Mouse (Mus musculus): Measurements from ENCODE around the gene Gin1. TPM values are rescaled to one million over a fixed set of nuclear protein-coding genes. Genes with fewer than 3 reads are reported as not detected.

The Gin1 gene
- total and polyA plus RNA-seq, 2 experiments from 2014 or later, result 8.1 to 13.6 TPM

DNA sequence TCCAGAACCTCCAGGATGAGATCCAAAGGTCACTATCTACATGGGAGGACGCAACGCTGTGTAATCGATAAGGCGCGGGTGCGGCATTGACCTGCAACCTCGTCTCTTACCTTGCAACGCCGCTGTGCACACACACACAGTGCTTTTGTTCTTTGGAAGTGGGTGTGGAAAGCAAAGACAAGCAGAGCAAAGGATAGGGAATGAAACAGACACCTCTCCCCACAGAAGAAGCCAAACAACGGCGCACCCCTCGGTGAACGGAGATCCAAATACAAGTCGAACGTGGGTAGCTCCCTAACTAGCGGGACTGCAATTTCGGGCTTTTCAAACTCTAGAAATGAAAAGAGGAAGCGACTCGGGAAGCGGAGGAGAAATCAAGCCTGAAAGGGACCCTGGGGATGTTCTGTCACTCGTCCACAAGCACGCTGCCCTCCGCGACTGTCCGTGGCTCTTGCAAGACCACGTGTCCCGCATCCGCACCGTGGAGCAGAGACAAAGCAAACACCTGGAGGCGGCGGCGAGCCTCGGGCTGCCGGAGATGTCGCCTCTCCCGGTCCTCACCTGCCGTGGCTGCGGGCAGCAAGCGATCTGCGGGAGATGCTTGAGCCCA, 573 bp upstream of the Gin1 start:
- no peaks in the 10 kb centered on the region for H3K36me3 ChIP-seq (ENCODE audit: insufficient read depth)
- WGBS, result 0% methylated on average over 40 of the region's 40 CpGs

GRCm38 (mm10) chr1:97771118-97771517, 1.1 kb downstream of the Gin1 start:
- Histone ChIP-seq H3K9me3 (ENCODE audit: low read length) (no peaks in the 10 kb centered on the region), H3K4me1 (ENCODE audit: insufficient read depth) (peaks cover 14% of the 10 kb centered on the region), H3K36me3 (ENCODE audit: insufficient read depth) (no peaks in the 10 kb centered on the region), H3K4me2 (ENCODE audit: low read depth) (peak overlapping the region; percentile 58; the same call in 1 of the 2 replicates), H3K27ac (ENCODE audit: low read depth, low read length) (no peak overlapping the region), H3K27me3 (ENCODE audit: insufficient read depth, low read length) (no peaks in the 10 kb centered on the region), H3K9ac (no peak overlapping the region), H3K4me3 (ENCODE audit: low read depth, low read length) (peak overlapping the region; percentile 96)
- no peak for DNase-seq
- ATAC-seq, result no peak
- WGBS, result 67% methylated on average over 7 of the region's 7 CpGs
- TF ChIP-seq CTCF (IDR thresholded peaks at IDR 0.05; ENCODE audit: low read depth), result no peak

More for the DNA sequence above, 573 bp upstream of the Gin1 start:
- ATAC-seq (peak; percentile 47), DNase-seq (peak; percentile 49)
- peak overlapping the region; percentile 96 for H3K4me3 ChIP-seq (ENCODE audit: low read depth, low read length)
- peaks cover 14% of the 10 kb centered on the region for H3K4me1 ChIP-seq (ENCODE audit: insufficient read depth)
- peak overlapping the region; percentile 91 for H3K9ac ChIP-seq
- H3K9me3 ChIP-seq (ENCODE audit: low read length), result no peaks in the 10 kb centered on the region
- no peak for TF ChIP-seq CTCF (IDR thresholded peaks at IDR 0.05; ENCODE audit: low read depth)
- H3K4me2 ChIP-seq (ENCODE audit: low read depth), result peak overlapping the region; percentile 68
- peak overlapping the region; percentile 87 for H3K27ac ChIP-seq (ENCODE audit: low read depth, low read length)
- H3K27me3 ChIP-seq (ENCODE audit: insufficient read depth, low read length), result no peaks in the 10 kb centered on the region

DNA sequence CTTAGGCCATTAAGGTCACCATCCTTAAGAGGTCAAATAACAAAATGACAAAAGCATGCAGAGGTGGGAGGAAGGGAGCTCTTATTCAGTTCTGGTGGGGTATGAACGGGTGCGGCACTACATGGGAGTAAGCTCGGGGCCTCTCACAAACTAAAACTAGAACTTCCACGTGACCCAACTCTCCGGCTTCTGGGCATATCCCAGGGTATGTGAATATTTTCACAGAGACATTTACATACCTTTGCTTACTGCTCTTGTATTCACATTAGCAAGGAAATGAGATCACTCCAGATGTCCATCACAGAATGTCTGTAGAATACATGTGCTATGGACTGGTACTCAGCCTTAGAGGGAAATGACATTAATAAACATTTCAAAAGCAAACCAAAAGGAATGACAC, 1.8 kb downstream of the Gin1 start:
- Histone ChIP-seq H3K4me1 (ENCODE audit: insufficient read depth) (peaks cover 14% of the 10 kb centered on the region), H3K4me2 (ENCODE audit: low read depth) (no peak overlapping the region), H3K27me3 (ENCODE audit: insufficient read depth, low read length) (no peaks in the 10 kb centered on the region), H3K36me3 (ENCODE audit: insufficient read depth) (no peaks in the 10 kb centered on the region), H3K27ac (ENCODE audit: low read depth, low read length) (no peak overlapping the region), H3K9ac (no peak overlapping the region), H3K4me3 (ENCODE audit: low read depth, low read length) (no peak overlapping the region), H3K9me3 (ENCODE audit: low read length) (no peaks in the 10 kb centered on the region)
- ATAC-seq (no peak), DNase-seq (no peak)
- TF ChIP-seq CTCF (IDR thresholded peaks at IDR 0.05; ENCODE audit: low read depth), result no peak
- 89% methylated on average over 5 of the region's 5 CpGs for WGBS

GRCm38 (mm10) chr1:97773362-97773761, 3.4 kb downstream of the Gin1 start:
- Histone ChIP-seq H3K4me3 (ENCODE audit: low read depth, low read length) (no peak overlapping the region), H3K9me3 (ENCODE audit: low read length) (no peaks in the 10 kb centered on the region), H3K9ac (no peak overlapping the region), H3K4me2 (ENCODE audit: low read depth) (no peak overlapping the region), H3K27ac (ENCODE audit: low read depth, low read length) (no peak overlapping the region), H3K27me3 (ENCODE audit: insufficient read depth, low read length) (no peaks in the 10 kb centered on the region), H3K36me3 (ENCODE audit: insufficient read depth) (no peaks in the 10 kb centered on the region), H3K4me1 (ENCODE audit: insufficient read depth) (peaks cover 5% of the 10 kb centered on the region; the same call in 1 of the 2 replicates)
- ATAC-seq (no peak), DNase-seq (no peak)
- 93% methylated on average over 6 of the region's 6 CpGs for WGBS
- no peak for TF ChIP-seq CTCF (IDR thresholded peaks at IDR 0.05; ENCODE audit: low read depth)

- Histone ChIP-seq H3K36me3 (ENCODE audit: insufficient read depth) (no peaks in the 10 kb centered on the region), H3K4me3 (ENCODE audit: low read depth, low read length) (no peak overlapping the region), H3K27me3 (ENCODE audit: insufficient read depth, low read length) (no peaks in the 10 kb centered on the region), H3K4me1 (ENCODE audit: insufficient read depth) (0 out of 2 replicates have a peak, but pooled peaks cover 3% of the 10 kb centered on the region), H3K4me2 (ENCODE audit: low read depth) (no peak overlapping the region), H3K27ac (ENCODE audit: low read depth, low read length) (no peak overlapping the region), H3K9me3 (ENCODE audit: low read length) (no peaks in the 10 kb centered on the region), H3K9ac (no peak overlapping the region)
- DNase-seq (no peak), ATAC-seq (no peak)
- TF ChIP-seq CTCF (IDR thresholded peaks at IDR 0.05; ENCODE audit: low read depth), result no peak
- 99% methylated on average over 2 of the region's 2 CpGs for WGBS
These were observed 4.0 kb downstream of the Gin1 start for GRCm38 (mm10) chr1:97773973-97774372.

DNA sequence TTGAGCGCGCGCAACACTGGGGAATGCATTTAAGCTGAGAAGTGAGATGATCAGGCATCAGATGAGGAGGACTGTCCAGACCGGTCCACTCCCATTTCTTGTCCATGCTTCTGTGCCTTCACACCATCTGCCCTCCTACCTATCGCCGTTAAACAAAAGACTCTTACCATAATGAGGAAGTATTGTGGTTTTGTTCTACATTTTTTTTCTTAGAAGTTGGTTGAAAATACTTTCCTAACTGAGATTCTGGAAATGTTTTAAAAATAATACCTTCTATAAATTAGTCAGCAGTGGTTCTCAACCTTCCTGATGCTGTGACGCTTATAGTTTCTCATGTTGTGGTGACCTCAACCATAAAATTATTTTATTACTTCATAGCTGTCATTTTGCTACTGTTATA, 11.7 kb downstream of the Gin1 start:
- H3K4me1 ChIP-seq (ENCODE audit: insufficient read depth), result no peaks in the 10 kb centered on the region
- H3K27me3 ChIP-seq (ENCODE audit: insufficient read depth, low read length), result no peaks in the 10 kb centered on the region
- H3K4me2 ChIP-seq (ENCODE audit: low read depth), result no peak overlapping the region
- TF ChIP-seq CTCF (IDR thresholded peaks at IDR 0.05; ENCODE audit: low read depth), result no peak
- 95% methylated on average over 7 of the region's 7 CpGs for WGBS
- no peaks in the 10 kb centered on the region for H3K36me3 ChIP-seq (ENCODE audit: insufficient read depth)
- no peak overlapping the region for H3K4me3 ChIP-seq (ENCODE audit: low read depth, low read length)
- DNase-seq (no peak), ATAC-seq (no peak)
- H3K9me3 ChIP-seq (ENCODE audit: low read length), result no peaks in the 10 kb centered on the region
- H3K9ac ChIP-seq, result no peak overlapping the region
- H3K27ac ChIP-seq (ENCODE audit: low read depth, low read length), result no peak overlapping the region

GRCm38 (mm10) chr1:97784928-97785327, 15.0 kb downstream of the Gin1 start:
- DNase-seq (no peak), ATAC-seq (no peak)
- Histone ChIP-seq H3K27me3 (ENCODE audit: insufficient read depth, low read length) (no peaks in the 10 kb centered on the region), H3K9ac (no peak overlapping the region), H3K4me1 (ENCODE audit: insufficient read depth) (no peaks in the 10 kb centered on the region), H3K36me3 (ENCODE audit: insufficient read depth) (no peaks in the 10 kb centered on the region), H3K4me3 (ENCODE audit: low read depth, low read length) (no peak overlapping the region), H3K9me3 (ENCODE audit: low read length) (no peaks in the 10 kb centered on the region), H3K27ac (ENCODE audit: low read depth, low read length) (no peak overlapping the region), H3K4me2 (ENCODE audit: low read depth) (no peak overlapping the region)
- TF ChIP-seq CTCF (IDR thresholded peaks at IDR 0.05; ENCODE audit: low read depth), result 0 out of 2 replicates have a peak, but pooled peaks have one; percentile 22
- 81% methylated on average over 7 of the region's 7 CpGs for WGBS

Data from forebrain, postnatal 0 days (tissue).